Mouse (Mus musculus) hindbrain, embryonic 14.5 days (tissue): ENCODE data around the gene Neurl4. TPM values are rescaled to one million over a fixed set of nuclear protein-coding genes. Genes with fewer than 3 reads are reported as not detected.
A peak's percentile ranks its signal among the peaks of the same experiment; 100 is the strongest.

ENCODE experiments used
- ATAC-seq: fragments of 200-750 bp; cut with Nextera tagmentation; 2 replicates; pipeline ENCODE4 v1.8.0; 2017; ENCODE audit warnings: moderate number of reproducible peaks, mild to moderate bottlenecking, moderate TSS enrichment, moderate library complexity; ENCODE audit not compliant: low FRiP score
- DNase-seq: peaks from one replicate; pipeline ENCODE4 v3.0.0-alpha.2; 2015; ENCODE audit warnings: low spot score
- H3K27ac ChIP-seq: fragments of 300-500 bp; sonication (generic); 2 replicates; pipeline ENCODE4 v1.5.1; 2014; ENCODE audit warnings: mild to moderate bottlenecking, moderate library complexity
- H3K27me3 ChIP-seq: fragments of 300-500 bp; sonication (generic); 2 replicates; pipeline ENCODE4 v1.6.1; 2014; ENCODE audit warnings: mild to moderate bottlenecking, low read length, mixed read lengths; ENCODE audit not compliant: control insufficient read depth, insufficient read depth
- H3K36me3 ChIP-seq: fragments of 300-500 bp; sonication (generic); replicated peaks from 2 replicates; pipeline ENCODE4 v1.6.1; 2014; ENCODE audit not compliant: control insufficient read depth, insufficient read depth
- H3K4me1 ChIP-seq: fragments of 300-500 bp; sonication (generic); replicated peaks from 2 replicates; pipeline ENCODE4 v1.6.1; 2014; ENCODE audit warnings: antibody characterized with exemption, low read length, mixed read lengths; ENCODE audit not compliant: control insufficient read depth, insufficient read depth
- H3K4me2 ChIP-seq: fragments of 300-500 bp; sonication (generic); replicated peaks from 2 replicates; pipeline ENCODE4 v1.6.1; 2014; ENCODE audit warnings: mild to moderate bottlenecking, moderate library complexity
- H3K4me3 ChIP-seq: fragments of 300-500 bp; sonication (generic); replicated peaks from 2 replicates; pipeline ENCODE4 v1.5.1; 2014; ENCODE audit warnings: mild to moderate bottlenecking, low read length
- H3K9ac ChIP-seq: fragments of 300-500 bp; sonication (generic); 2 replicates; pipeline ENCODE4 v1.6.1; 2014
- H3K9me3 ChIP-seq: fragments of 300-500 bp; sonication (generic); 2 replicates; pipeline ENCODE4 v1.6.1; 2016; ENCODE audit warnings: low read length; ENCODE audit not compliant: control insufficient read depth
- WGBS: fragments of 180-500 bp; shearing (Covaris S2); extraction: QIAGEN DNeasy Blood & Tissue Kit; methylation state at CpG from one replicate; pipeline ENCODE4 v1.1.7; 2014; 5-methylcytosine and 5-hydroxymethylcytosine counted together
- polyA plus RNA-seq: library from polyadenylated mRNA; unstranded; fragments of >200 nt; fragmentation: Nextera tagmentation; extraction: Ambion mirVana; gene quantifications from 2 replicates; pipeline ENCODE4 v1.2.1, GENCODE M21; 2014

Neurl4 gene
- polyA plus RNA-seq, 1 experiment from 2014 or later, result 28.1 TPM

DNA sequence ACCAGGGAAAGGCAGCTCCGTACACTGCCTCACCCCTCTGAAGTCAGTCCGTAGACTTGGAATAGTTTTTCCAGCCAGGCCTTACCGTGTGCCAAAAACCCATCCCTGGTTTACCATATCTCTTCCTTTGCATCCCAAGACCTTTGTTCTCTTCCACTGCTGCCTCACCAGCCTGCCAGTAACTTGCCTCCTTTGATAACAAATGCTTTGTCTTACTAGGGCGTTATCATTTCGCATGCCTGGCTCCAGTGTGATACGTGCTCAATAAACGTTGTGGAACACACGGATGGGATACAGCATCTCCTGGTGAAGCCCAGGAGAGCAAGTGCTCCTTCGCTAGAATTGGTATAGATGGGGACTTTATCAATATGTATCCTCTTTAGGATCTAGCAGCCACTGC is 33.5 kb upstream of the Neurl4 start:
- WGBS, result 69% methylated on average over 9 of the region's 9 CpGs
- Histone ChIP-seq H3K9me3 (no peaks in the 10 kb centered on the region), H3K36me3 (no peaks in the 10 kb centered on the region), H3K4me2 (no peak overlapping the region), H3K27ac (no peak overlapping the region), H3K27me3 (no peaks in the 10 kb centered on the region), H3K9ac (no peak overlapping the region), H3K4me3 (no peak overlapping the region), H3K4me1 (no peaks in the 10 kb centered on the region)
- no peak for ATAC-seq
- no peak for DNase-seq

DNA sequence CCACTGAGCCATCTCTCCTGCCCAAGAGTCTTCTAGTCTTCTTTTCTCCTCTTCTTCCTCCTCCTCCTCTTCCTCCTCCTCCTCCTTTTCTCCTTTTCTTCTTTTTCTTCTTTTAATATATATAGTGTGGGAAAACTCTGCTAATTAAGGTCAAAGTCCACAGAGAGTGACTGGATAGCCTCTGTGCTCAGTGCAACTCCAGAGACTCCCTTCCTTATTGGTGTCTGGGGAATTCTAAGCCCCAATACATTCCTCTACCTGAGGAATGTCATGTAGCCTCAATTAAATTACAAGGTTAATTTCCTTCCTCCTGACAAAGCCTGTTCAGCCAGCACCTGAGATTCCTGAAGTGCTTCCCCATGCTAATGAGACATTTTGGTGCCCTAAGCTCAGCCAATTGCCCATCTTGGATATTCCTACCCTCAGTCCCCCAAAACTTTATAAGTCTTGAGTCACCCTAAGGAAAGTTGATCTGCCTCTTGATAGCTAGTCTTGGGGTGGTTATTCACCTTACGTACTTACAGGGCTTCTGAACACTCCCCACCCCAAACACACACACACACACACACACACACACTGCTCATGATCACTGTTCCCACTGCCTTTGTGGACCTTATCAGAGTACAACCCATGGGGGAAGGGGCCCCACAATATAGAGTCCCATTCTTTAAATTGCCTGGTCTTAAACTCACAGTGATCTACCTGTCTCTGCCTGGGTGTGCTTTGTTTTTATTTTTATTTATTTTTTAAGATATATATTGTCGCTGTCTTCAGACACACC is 30.4 kb upstream of the Neurl4 start:
- Histone ChIP-seq H3K36me3 (no peaks in the 10 kb centered on the region), H3K4me1 (no peaks in the 10 kb centered on the region), H3K27ac (no peak overlapping the region), H3K9ac (no peak overlapping the region), H3K4me2 (no peak overlapping the region), H3K27me3 (no peaks in the 10 kb centered on the region), H3K4me3 (no peak overlapping the region), H3K9me3 (no peaks in the 10 kb centered on the region)
- 93% methylated on average over 2 of the region's 2 CpGs for WGBS
- no peak for ATAC-seq
- DNase-seq, result no peak

DNA sequence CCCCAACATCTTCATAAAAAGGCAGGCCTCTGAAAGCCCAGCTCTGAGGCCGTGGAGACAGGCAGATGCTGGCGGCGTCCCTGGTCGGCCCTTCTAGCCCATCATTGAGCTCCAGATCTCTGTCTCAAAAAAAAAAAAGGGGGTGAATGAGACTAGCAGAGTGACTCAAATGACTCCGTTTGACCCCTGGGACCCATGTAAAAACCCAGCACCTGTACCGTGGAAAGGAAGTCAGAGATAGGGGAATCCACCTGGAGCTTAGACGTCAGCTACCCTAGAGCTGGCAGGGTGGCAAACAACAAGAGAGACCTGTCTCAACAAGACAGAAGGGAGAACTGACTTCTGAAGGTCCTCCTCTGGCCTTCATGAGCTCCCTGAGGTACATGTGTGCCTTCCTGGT is 29.1 kb upstream of the Neurl4 start:
- H3K36me3 ChIP-seq, result no peaks in the 10 kb centered on the region
- H3K27me3 ChIP-seq, result no peaks in the 10 kb centered on the region
- no peak overlapping the region for H3K4me3 ChIP-seq
- H3K9me3 ChIP-seq, result no peaks in the 10 kb centered on the region
- H3K4me1 ChIP-seq, result no peaks in the 10 kb centered on the region
- H3K4me2 ChIP-seq, result no peak overlapping the region
- DNase-seq (no peak), ATAC-seq (no peak)
- H3K27ac ChIP-seq, result no peak overlapping the region
- 94% methylated on average over 7 of the region's 7 CpGs for WGBS
- no peak overlapping the region for H3K9ac ChIP-seq

DNA sequence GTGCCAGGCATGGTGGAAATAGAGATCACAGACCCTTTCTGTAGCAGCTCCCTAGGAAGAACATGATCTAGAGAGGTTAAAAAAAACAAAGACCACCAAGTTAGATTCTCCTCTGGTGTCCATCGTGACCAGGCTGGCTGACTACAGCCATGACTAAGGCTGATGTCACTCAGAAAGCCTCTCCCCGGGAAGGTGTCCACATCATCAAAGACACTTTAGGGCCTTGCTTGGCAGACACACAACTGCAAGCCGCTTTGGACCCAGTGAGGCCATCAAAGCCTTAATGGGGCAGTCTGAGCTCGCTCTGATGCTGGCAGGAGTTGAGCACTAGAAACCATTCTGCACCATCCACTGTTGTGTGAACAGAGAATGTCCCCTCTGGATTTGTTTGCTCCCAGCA is 28.4 kb upstream of the Neurl4 start:
- WGBS, result 79% methylated on average over 4 of the region's 4 CpGs

DNA sequence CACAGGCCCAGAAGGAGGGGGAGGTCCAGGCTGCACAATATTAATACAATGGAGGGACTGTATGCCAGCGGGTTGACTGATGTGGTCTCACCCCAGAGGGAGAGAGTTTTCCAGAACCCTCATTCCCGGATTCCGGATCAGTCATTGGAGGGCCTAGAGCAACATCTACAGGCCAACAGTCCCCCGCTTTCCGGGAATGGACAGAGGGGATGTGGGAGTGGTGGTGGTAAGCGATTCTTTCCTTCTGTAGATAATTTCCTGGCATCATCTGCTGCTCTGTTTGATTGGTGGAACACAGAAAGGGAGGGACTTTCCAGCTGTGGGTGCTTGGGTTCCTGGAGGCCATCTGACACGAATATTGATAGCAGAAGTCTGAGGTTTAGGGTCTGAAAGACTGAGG is 24.7 kb upstream of the Neurl4 start:
- ATAC-seq (no peak), DNase-seq (no peak)
- H3K36me3 ChIP-seq, result no peaks in the 10 kb centered on the region
- 66% methylated on average over 7 of the region's 7 CpGs for WGBS
- H3K27me3 ChIP-seq, result peaks cover 6% of the 10 kb centered on the region; the same call in 1 of the 2 replicates
- H3K27ac ChIP-seq, result no peak overlapping the region
- H3K9ac ChIP-seq, result no peak overlapping the region
- no peak overlapping the region for H3K4me3 ChIP-seq
- H3K4me2 ChIP-seq, result no peak overlapping the region
- peaks cover 11% of the 10 kb centered on the region; the same call in 1 of the 2 replicates for H3K4me1 ChIP-seq
- H3K9me3 ChIP-seq, result no peaks in the 10 kb centered on the region

More for the DNA sequence above, 28.4 kb upstream of the Neurl4 start:
- no peak for ATAC-seq
- no peak overlapping the region for H3K4me3 ChIP-seq
- no peak overlapping the region for H3K4me2 ChIP-seq
- H3K27ac ChIP-seq, result no peak overlapping the region
- DNase-seq, result no peak
- no peak overlapping the region for H3K9ac ChIP-seq
- H3K36me3 ChIP-seq, result no peaks in the 10 kb centered on the region
- H3K9me3 ChIP-seq, result no peaks in the 10 kb centered on the region
- no peaks in the 10 kb centered on the region for H3K27me3 ChIP-seq
- H3K4me1 ChIP-seq, result no peaks in the 10 kb centered on the region

DNA sequence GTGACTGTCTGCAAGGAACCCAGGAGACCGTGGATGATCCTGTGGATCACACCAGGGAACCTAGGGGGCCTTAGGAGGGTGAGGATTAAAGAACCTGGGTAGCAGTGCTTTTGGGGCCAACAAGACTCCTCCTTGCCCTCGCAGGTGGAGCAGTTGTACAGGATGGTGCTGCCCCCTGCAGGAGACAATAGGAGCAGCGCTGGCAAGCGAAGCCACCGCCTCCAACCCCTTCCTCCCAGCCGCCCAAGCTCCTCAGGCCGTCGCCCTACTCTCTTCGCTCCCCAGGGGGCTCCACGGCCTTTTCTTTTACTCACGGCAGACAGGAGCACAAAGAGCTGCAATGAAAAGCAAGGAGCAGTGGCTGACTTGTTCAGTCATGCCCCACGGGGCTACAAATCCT is 24.0 kb upstream of the Neurl4 start:
- 0 out of 2 replicates have a peak overlapping the region, but pooled peaks have one; percentile 9 for H3K4me3 ChIP-seq
- ATAC-seq, result no peak
- WGBS, result 2% methylated on average over 12 of the region's 12 CpGs
- peak; percentile 70 for DNase-seq
- peak overlapping the region; percentile 29 for H3K4me2 ChIP-seq
- no peaks in the 10 kb centered on the region for H3K9me3 ChIP-seq
- peaks cover 16% of the 10 kb centered on the region; the same call in 1 of the 2 replicates for H3K4me1 ChIP-seq
- no peaks in the 10 kb centered on the region for H3K36me3 ChIP-seq
- H3K9ac ChIP-seq, result no peak overlapping the region
- no peak overlapping the region for H3K27ac ChIP-seq
- H3K27me3 ChIP-seq, result peaks cover 9% of the 10 kb centered on the region

DNA sequence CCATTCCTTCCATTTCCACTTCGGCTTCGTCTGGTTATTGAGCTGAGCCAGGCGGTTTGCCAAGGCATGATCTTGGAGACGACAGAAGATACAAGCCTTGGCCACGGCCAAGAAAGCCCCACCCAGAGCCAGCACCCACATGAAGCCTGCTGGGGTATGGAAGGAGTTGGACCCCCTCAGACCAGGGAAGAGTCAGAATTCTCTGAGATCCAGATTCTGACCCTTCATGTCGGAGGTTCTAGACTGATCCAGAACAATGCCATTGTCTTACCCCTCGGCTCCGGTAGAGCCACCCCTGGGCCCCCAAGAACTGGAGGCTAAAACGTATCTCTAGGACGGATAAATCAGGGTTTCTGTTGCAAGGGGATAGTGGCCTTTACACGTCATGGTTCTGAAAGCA is 23.0 kb upstream of the Neurl4 start, which contains the start of gene Tmem95:
TSS of gene Tmem95 (minus strand) at position 141 of the 400 bp plus-strand sequence.
- Histone ChIP-seq H3K27ac (no peak within 1 kb of the TSS), H3K36me3 (no peaks in the 10 kb centered on the region), H3K4me3 (0 out of 2 replicates have a peak within 1 kb of the TSS, but pooled peaks have one; percentile 9), H3K9ac (no peak within 1 kb of the TSS), H3K4me1 (peaks cover 16% of the 10 kb centered on the region; the same call in 1 of the 2 replicates), H3K9me3 (no peaks in the 10 kb centered on the region), H3K4me2 (peak within 1 kb of the TSS; percentile 29), H3K27me3 (peaks cover 15% of the 10 kb centered on the region)
- DNase-seq (no peak), ATAC-seq (no peak)
- WGBS, result 89% methylated on average over 11 of the region's 11 CpGs

DNA sequence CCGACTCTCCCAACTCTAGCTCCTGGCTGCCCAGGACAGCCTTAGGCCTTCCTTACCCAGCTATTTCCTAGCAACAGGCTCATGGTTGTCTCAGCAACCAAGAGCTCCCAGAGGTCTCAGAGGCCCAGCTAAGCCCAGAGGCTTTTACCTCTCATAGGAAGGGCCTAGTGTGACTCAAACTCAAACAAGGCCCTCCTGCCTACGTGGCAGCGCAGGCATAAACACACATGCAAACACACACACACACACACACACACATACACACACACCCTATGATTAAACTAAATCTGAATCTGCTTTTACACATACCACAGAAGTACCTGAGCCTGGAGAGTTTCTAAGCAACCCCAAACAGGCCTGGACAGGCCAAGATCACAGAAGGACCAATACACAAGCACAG is 22.5 kb upstream of the Neurl4 start:
- Histone ChIP-seq H3K9ac (no peak overlapping the region), H3K36me3 (no peaks in the 10 kb centered on the region), H3K4me1 (peaks cover 16% of the 10 kb centered on the region; the same call in 1 of the 2 replicates), H3K9me3 (no peaks in the 10 kb centered on the region), H3K27ac (no peak overlapping the region), H3K27me3 (peaks cover 15% of the 10 kb centered on the region), H3K4me3 (no peak overlapping the region), H3K4me2 (no peak overlapping the region)
- DNase-seq (no peak), ATAC-seq (no peak)
- 73% methylated on average over 3 of the region's 3 CpGs for WGBS

DNA sequence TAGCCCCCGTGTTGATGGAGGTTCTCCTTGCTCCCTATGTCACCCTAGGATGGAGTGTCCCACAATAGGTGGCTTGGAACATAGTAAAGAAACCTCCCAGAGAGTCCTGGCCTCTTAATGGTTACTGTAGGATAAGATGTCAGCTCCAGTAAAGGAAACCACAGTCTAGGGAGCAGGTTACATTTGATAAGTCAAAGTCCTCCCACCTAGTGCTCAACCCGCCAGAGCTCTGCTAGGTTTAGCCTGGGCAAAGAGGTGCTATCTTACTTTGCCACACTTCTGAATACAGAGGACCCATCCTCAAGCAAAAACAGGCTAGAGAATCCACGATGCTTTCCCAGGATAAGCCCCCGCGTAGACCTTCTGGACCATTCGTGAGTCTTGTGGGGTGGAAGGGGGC is 21.9 kb upstream of the Neurl4 start:
- Histone ChIP-seq H3K27ac (no peak overlapping the region), H3K4me1 (peaks cover 16% of the 10 kb centered on the region; the same call in 1 of the 2 replicates), H3K36me3 (no peaks in the 10 kb centered on the region), H3K27me3 (peaks cover 15% of the 10 kb centered on the region), H3K9ac (no peak overlapping the region), H3K4me3 (no peak overlapping the region), H3K9me3 (no peaks in the 10 kb centered on the region), H3K4me2 (0 out of 2 replicates have a peak overlapping the region, but pooled peaks have one; percentile 66)
- 92% methylated on average over 6 of the region's 6 CpGs for WGBS
- DNase-seq (no peak), ATAC-seq (no peak)
